Mouse (Mus musculus) heart, postnatal 0 days (tissue): ENCODE measurements around the gene Clps. TPM values are rescaled to one million over a fixed set of nuclear protein-coding genes. Genes with fewer than 3 reads are reported as not detected.
A peak's percentile ranks its signal among the peaks of the same experiment; 100 is the strongest.

Experiments
- ATAC-seq: fragments of 200-750 bp; cut with Nextera tagmentation; 2 replicates; pipeline ENCODE4 v1.8.0; 2017; ENCODE audit warnings: low read depth, moderate number of reproducible peaks, moderate library complexity; ENCODE audit not compliant: insufficient read depth
- DNase-seq: peaks from one replicate; pipeline ENCODE4 v3.0.0-alpha.2; 2016; ENCODE audit warnings: low spot score
- H3K27ac ChIP-seq: fragments of 300-500 bp; sonication (generic); 2 replicates; pipeline ENCODE4 v1.5.1; 2014; ENCODE audit warnings: low read depth, mild to moderate bottlenecking
- H3K27me3 ChIP-seq: fragments of 300-500 bp; sonication (generic); 2 replicates; pipeline ENCODE4 v1.6.1; 2014; ENCODE audit warnings: low read length, mixed read lengths; ENCODE audit not compliant: control insufficient read depth, insufficient read depth
- H3K36me3 ChIP-seq: fragments of 300-500 bp; sonication (generic); replicated peaks from 2 replicates; pipeline ENCODE4 v1.6.1; 2014; ENCODE audit warnings: low read length, mixed read lengths; ENCODE audit not compliant: control insufficient read depth, insufficient read depth
- H3K4me1 ChIP-seq: fragments of 300-500 bp; sonication (generic); 2 replicates; pipeline ENCODE4 v1.6.1; 2014; ENCODE audit warnings: antibody characterized with exemption; ENCODE audit not compliant: control insufficient read depth, insufficient read depth
- H3K4me2 ChIP-seq: fragments of 300-500 bp; sonication (generic); 2 replicates; pipeline ENCODE4 v1.6.1; 2014; ENCODE audit warnings: low read depth, mild to moderate bottlenecking, low read length, moderate library complexity
- H3K4me3 ChIP-seq: fragments of 300-500 bp; sonication (generic); 2 replicates; pipeline ENCODE4 v1.5.1; 2014; ENCODE audit warnings: low read depth, low read length
- H3K9ac ChIP-seq: fragments of 300-500 bp; sonication (generic); replicated peaks from 2 replicates; pipeline ENCODE4 v1.6.1; 2014; ENCODE audit warnings: low read depth, low read length, mixed read lengths
- H3K9me3 ChIP-seq: fragments of 300-500 bp; sonication (generic); replicated peaks from 2 replicates; pipeline ENCODE4 v1.6.1; 2016; ENCODE audit warnings: low read length; ENCODE audit not compliant: control insufficient read depth
- CTCF ChIP-seq: IDR thresholded peaks from 2 replicates; pipeline ENCODE4 v1.5.1; 2016; ENCODE audit warnings: antibody characterized with exemption, control low read depth, low read depth
- EP300 ChIP-seq: IDR thresholded peaks from 2 replicates; pipeline ENCODE4 v1.6.1; 2016; ENCODE audit warnings: antibody characterized with exemption, low read depth
- WGBS: fragments of 180-500 bp; shearing (Covaris S2); extraction: QIAGEN DNeasy Blood & Tissue Kit; methylation state at CpG from one replicate; pipeline ENCODE4 v1.1.7; 2014; 5-methylcytosine and 5-hydroxymethylcytosine counted together
- polyA plus RNA-seq: library from polyadenylated mRNA; unstranded; fragments of >200 nt; fragmentation: Nextera tagmentation; extraction: Ambion mirVana; gene quantifications from 2 replicates; pipeline ENCODE4 v1.2.1, GENCODE M21; 2015
- total RNA-seq: library from RNA; depleted of rRNA; stranded (reverse); fragments of >200 nt; gene quantifications from 2 replicates; pipeline ENCODE4 v1.2.3, GENCODE M21; 2014; ENCODE audit warnings: low replicate concordance

Gene Clps
- total and polyA plus RNA-seq, 2 experiments from 2014 or later, result not detected

GRCm38 (mm10) chr17:28522623-28523354 lies 37.8 kb downstream of the Clps start:
- H3K36me3 ChIP-seq, result no peaks in the 10 kb centered on the region
- WGBS, result under 1% methylated on average over 55 of the region's 66 CpGs
- no peak for TF ChIP-seq CTCF
- peak; percentile 98 for TF ChIP-seq EP300
- H3K4me1 ChIP-seq, result peaks cover 17% of the 10 kb centered on the region
- peak overlapping the region; percentile 65 for H3K9ac ChIP-seq
- H3K27me3 ChIP-seq, result no peaks in the 10 kb centered on the region
- peak overlapping the region; percentile 98 for H3K4me2 ChIP-seq
- no peaks in the 10 kb centered on the region for H3K9me3 ChIP-seq
- H3K4me3 ChIP-seq, result peak overlapping the region; percentile 67
- peak overlapping the region; percentile 91 for H3K27ac ChIP-seq
- peak; percentile 82 for ATAC-seq
- DNase-seq, result peak; percentile 94

- Histone ChIP-seq H3K27ac (peak overlapping the region; percentile 91), H3K9me3 (no peaks in the 10 kb centered on the region), H3K27me3 (no peaks in the 10 kb centered on the region), H3K4me2 (peak overlapping the region; percentile 98), H3K36me3 (no peaks in the 10 kb centered on the region), H3K9ac (no peak overlapping the region), H3K4me3 (peak overlapping the region; percentile 67), H3K4me1 (peaks cover 17% of the 10 kb centered on the region)
- TF ChIP-seq EP300 (no peak), CTCF (no peak)
- ATAC-seq (no peak), DNase-seq (no peak)
- WGBS, result 32% methylated on average over 6 of the region's 6 CpGs
Observed at GRCm38 (mm10) chr17:28521920-28522319, 38.6 kb downstream of the Clps start.

- H3K27ac ChIP-seq, result 0 out of 2 replicates have a peak overlapping the region, but pooled peaks have one; percentile 3
- WGBS, result 64% methylated on average over 5 of the region's 5 CpGs
- no peaks in the 10 kb centered on the region for H3K27me3 ChIP-seq
- peaks cover 17% of the 10 kb centered on the region for H3K4me1 ChIP-seq
- no peak overlapping the region for H3K4me3 ChIP-seq
- no peak overlapping the region for H3K4me2 ChIP-seq
- no peak for ATAC-seq
- TF ChIP-seq EP300, result no peak
- no peak for TF ChIP-seq CTCF
- H3K9me3 ChIP-seq, result no peaks in the 10 kb centered on the region
- H3K9ac ChIP-seq, result no peak overlapping the region
- no peak for DNase-seq
- H3K36me3 ChIP-seq, result no peaks in the 10 kb centered on the region
Observed at GRCm38 (mm10) chr17:28521071-28521726, 39.4 kb downstream of the Clps start.

- DNase-seq, result no peak
- H3K9me3 ChIP-seq, result no peaks in the 10 kb centered on the region
- WGBS, result 81% methylated on average over 4 of the region's 4 CpGs
- H3K9ac ChIP-seq, result no peak overlapping the region
- H3K36me3 ChIP-seq, result no peaks in the 10 kb centered on the region
- ATAC-seq, result no peak
- peaks cover 23% of the 10 kb centered on the region for H3K4me1 ChIP-seq
- no peak overlapping the region for H3K4me3 ChIP-seq
- H3K4me2 ChIP-seq, result no peak overlapping the region
- TF ChIP-seq CTCF (no peak), EP300 (no peak)
- no peaks in the 10 kb centered on the region for H3K27me3 ChIP-seq
- H3K27ac ChIP-seq, result no peak overlapping the region
Observed at GRCm38 (mm10) chr17:28520561-28520960, 40.0 kb downstream of the Clps start.

- no peaks in the 10 kb centered on the region for H3K9me3 ChIP-seq
- 84% methylated on average over 3 of the region's 3 CpGs for WGBS
- H3K36me3 ChIP-seq, result no peaks in the 10 kb centered on the region
- H3K27ac ChIP-seq, result no peak overlapping the region
- no peak overlapping the region for H3K4me2 ChIP-seq
- H3K4me1 ChIP-seq, result peaks cover 25% of the 10 kb centered on the region
- TF ChIP-seq CTCF (peak; percentile 51), EP300 (no peak)
- DNase-seq (no peak), ATAC-seq (no peak)
- H3K27me3 ChIP-seq, result no peaks in the 10 kb centered on the region
- H3K4me3 ChIP-seq, result no peak overlapping the region
- no peak overlapping the region for H3K9ac ChIP-seq
Observed at GRCm38 (mm10) chr17:28519827-28520226, 40.7 kb downstream of the Clps start.
